Mouse (Mus musculus): Measurements from ENCODE around the gene Sez6l.

The Sez6l gene

DNA sequence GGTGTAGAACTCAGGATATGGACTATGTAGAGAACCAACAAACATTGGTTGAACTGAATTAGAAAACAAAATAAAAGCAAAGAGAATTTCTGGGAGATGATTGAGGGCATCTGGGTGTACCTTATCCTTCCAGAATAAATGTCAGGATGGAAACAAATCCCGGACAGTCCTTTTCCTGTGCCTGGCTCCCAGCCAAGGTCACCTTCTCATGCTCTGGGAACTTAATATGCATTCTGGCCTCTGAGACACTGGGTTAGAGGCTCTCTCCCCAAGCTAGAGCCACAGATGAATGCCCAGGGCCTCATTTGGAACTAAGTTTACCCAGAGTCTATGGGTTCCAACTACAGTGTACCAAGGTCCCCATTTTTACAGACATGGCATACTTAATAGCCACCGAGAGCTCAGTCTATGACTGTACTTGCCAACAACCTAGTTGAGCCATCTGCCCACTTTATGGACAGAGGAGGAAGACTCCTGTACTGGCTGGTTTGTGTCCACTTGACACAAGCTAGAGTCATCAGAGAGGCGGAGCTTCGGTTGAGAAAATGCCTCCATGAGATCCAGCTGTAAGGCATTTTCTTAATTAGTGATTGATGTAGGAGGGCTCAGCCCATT, 7.3 kb upstream of the Sez6l start:
- no peak for DNase-seq (ENCODE audit: low read depth)

DNA sequence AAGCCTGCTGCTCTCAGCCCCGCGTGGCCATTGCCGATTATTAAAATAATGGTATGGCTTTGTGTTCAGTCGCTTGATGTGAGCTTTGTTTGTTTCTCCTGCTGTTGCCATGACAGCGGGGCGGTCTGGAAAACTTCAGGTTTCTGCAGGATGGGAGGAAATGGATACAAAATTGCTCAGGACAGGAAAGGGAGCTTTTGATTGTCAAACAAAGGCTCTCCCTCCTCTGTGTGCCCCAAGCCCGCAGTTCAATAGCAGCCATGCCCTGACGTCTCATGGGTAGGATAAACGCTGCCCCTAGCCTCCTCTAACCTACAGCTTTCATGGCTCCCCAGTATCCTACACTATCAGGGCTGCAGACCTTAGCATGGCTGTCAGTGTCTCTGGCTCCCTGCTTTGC, 6.3 kb upstream of the Sez6l start:
- no peak for DNase-seq (ENCODE audit: low read depth)

DNA sequence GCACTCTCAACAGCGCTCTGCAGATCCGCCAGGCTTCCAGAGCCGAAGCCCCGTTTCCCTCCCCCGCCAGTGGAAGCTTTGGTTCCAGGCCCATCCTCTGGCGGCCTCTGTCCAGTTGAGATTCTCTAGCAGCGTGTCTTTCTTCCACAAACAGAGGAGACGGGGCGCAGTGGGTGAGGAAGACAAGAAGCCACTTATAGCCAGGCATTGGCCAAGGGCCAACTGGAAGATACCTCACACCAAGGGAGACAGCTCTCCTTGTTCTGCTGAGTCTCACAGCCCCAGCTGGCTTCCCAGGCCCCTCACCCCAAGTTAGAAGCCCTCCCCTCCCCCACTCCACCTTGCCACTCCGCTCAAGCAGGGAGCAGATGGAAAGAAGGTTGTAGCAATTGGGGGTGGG, 765 bp upstream of the Sez6l start:
- no peak for DNase-seq (ENCODE audit: low read depth)

DNA sequence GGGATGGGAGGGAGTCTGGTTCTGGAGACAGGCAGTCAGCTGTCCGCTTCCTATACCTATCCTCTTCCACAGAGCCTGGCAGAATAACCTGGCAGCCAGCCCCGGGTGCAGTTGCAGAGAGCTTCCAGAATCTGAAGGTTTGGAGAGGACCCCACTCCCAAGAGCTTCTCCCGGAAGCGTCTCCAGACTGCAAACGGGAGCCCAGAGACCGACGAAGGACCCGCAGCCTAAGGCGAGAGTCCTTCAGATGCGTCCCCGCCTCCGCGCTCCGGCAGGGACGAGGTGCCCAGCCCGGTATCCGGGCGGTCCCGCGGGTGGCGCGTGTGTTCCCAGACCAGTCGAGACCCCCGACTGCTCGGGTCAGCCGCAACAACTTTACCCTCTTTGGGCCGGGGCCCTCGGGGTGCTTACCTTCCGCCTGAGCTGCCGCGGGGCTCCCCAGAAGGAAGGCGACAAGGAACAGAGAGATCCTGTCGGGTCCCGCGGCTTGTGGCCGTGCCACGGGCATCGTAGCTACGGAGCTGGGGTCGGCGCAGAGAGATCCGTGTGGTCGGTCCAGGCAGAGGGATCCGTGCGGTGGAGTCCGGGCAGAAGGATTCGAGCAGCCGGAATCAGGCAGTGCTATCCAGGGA, 508 bp downstream of the Sez6l start:
- DNase-seq (ENCODE audit: low read depth) = no peak

DNA sequence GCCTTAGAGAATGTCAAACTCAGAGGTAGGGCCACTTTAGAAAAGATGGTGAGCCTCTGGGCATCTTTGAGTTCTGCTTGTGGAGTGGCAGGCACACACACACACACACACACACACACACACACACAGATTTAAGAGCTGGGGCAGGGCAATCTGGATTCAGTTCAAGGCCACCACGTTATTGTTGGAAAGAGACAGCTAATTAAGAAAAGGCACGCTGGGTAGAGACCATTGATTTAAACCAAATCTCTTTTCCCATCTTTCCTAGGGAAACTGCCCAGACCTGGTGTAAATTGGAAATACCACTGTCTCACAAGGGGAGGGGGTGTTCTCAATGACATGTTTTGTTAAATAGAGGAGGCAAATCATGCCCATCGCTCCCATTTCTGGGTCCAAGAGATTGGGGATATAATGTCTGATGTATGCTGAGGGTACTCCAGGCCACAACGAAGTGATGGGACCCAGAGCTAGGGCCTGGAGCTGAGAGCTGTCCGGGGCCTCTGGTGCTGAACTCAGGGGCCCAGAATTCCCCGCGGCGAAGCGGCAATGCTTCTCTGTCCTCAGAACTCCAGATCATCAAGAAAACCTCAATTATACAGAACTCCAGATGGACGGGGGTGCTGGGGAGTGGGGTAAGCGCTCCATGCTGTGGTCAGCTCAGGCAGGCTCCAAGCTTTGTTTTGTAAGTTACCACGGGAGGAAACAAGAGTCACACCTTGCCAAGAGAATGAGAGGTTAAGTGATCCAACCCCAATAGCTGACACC, 1.7 kb downstream of the Sez6l start:
- no peak for DNase-seq (ENCODE audit: low read depth)

DNA sequence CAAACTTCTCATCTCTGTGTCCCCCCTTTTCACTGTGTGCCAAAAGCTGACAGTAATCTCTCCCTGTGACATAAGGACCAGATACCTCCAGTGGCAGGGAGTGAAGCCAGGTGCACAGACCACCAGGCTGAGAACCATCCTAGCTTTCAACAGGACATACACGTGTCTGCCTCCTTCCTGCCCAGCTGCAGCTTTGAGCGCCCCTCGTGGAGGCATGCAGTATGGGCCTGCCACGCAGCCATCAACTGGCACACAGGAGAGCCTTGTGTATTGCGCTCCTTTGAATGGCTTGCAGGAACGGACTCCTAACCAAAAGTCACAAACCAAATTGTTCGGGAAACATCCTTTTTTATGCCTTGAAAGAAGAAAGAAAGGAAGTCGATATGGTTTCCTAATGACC, 3.1 kb downstream of the Sez6l start:
- peak; percentile 6 for DNase-seq (ENCODE audit: low read depth)

DNA sequence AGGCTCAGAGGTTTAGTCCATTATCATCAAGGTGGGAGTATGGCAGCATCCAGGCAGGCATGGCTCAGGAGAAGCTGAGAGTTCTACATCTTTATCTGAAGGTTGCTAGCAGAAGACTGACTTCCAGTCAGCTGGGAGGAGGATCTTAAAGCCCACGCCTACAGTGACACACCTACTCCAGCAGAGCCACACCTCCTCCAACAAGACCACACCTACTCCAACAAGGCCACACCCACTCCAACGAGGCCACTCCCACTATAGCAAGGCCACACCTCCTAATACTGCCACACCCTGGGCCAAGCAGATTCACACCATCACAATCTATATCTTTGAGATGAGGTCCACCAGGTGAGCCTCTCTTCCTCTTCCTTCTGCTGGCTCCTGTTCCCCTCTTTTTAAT, 4.8 kb downstream of the Sez6l start:
- DNase-seq (ENCODE audit: low read depth) = no peak

DNA sequence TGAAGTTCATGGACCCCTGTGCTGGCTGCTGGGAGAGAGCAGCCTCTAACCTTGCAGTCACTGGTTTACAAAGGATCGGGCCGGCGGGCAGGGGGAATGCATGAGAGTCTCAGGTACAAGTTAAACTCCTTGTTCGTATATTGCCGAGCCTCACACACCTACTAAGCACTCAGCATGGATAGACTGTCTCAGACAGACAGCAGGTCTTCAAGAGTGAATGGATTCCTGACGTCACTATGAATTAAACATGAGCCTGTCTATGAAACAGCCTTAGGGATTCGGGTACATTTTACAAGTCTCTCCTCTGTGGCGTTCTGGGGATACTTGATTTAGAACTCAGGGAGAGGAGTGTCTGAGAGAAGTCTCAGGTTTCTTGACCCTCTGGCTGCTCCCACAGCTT, 11.5 kb downstream of the Sez6l start:
- DNase-seq (ENCODE audit: low read depth) = no peak

DNA sequence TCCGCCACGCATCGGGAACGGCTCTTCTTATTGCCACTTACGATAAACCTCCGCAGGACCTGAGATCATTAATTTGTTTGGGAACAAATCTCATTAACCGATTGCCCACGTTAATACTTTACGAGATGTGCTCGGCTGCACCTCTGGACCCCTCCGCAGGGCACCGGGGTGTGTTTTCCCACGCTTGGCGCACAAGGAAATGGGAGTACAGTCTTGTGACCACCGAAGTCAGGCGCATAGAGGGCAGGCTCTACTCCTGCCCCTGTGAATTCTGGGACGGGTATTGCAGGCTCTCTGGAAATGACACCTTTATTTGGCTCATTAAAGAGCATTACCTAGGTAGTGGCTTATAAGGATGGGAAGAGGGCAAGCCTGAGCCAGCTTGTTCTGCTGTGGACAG, 11.9 kb downstream of the Sez6l start:
- no peak for DNase-seq (ENCODE audit: low read depth)

DNA sequence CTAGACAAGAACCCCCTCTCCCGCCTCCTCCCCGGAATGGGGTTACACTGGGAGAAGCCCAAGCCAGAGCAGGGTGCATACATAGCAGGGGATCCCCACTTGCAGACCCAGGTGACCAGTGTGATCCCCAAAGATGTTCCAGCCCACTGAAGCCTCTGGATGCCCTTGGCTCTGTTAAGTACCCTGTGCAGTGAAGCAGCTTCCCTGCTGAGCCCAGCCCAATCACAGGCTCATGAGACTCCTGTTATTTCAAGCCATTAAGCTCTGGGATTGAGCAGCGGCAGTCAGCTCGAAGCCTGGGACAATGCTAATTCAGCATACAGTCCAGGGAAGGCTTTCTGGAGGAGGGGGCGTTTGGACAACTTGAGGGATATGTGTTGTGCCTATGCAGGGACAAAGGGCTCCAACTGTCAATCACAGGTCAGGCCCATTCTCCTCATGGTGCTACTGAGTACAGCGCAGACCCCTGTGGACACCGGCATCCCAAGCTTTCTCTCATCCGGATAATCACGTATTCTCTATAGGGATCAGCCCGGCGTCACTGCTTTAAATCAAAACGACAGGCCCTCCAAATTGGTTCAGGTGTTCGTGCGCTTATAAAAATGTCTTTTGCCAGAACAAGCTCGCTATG, 16.0 kb downstream of the Sez6l start:
- DNase-seq (ENCODE audit: low read depth) = no peak

DNA sequence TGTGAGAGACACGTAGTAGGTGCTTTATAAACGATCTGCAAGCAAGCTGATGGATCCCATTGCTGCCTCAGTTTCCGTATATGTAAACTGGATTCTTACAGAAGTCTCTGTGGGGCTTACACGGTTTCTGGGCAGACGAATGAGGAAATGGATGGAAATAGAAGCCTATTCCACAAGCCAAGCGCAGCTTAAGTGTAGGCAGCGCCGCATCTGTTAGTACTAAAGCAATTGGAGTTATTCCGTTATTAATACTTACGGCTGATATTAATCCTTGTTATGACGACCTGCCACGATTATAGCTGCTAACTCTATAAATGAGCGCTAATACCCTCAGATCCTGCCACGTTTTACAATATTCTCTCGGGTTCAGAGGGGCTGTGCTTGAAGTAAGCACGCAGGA, 16.8 kb downstream of the Sez6l start:
- no peak for DNase-seq (ENCODE audit: low read depth)

DNA sequence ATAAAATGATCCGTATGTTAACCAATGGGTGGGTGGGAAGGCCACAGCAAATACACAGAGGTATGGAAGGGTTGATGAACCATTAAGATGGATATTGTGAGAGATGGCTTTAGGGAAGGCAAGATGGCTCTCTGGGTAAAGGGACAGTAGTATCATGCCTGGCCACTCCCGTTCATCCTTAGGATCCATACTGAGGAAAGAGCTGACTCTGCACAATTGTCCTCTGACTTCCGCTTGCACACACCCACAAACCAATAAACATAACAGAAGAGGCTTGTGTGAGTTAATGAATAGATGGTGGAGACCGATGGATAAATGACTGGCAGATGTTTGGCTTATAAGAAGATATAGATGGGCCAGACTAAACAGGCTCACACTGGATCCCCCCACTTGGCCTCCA, 19.6 kb downstream of the Sez6l start:
- DNase-seq (ENCODE audit: low read depth) = no peak

DNA sequence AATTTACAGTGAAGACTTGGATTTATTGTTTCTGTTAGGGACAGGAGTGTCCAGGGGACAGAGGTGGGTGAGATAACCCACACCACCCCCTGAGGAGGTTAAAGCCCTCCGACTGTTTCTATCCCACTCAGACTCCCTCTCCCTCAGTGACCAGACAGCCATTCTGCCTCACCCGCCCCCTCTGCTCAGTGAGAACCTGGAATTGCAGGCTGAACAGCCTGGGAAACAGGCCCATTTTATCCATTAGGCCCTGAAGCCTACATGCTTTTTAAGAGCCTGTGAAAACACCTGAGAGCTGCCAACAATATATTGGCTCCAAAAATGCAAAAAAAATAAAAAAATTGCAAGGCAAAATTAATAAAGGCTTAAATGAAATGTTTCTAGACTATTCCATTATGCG, 20.3 kb downstream of the Sez6l start:
- no peak for DNase-seq (ENCODE audit: low read depth)

DNA sequence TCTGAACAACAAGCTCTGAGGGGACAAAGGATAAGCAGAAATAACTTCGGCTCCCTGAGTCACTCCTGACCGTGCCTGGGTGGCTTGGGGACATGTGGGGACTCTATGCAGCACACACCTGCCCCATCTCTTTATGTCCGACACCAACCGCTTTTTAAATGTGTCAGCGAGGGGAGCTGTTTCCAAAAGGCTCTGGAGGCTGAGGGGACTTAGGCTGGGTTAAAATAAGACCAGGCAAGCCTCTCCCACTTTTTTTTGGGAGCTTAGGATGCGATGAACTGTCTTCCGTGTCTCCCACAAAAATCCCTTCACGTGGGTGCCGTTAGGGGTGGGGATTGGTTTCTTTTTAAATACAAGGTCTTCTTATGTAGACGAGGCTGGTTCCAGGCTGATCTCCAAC, 22.5 kb downstream of the Sez6l start:
- no peak for DNase-seq (ENCODE audit: low read depth)

DNA sequence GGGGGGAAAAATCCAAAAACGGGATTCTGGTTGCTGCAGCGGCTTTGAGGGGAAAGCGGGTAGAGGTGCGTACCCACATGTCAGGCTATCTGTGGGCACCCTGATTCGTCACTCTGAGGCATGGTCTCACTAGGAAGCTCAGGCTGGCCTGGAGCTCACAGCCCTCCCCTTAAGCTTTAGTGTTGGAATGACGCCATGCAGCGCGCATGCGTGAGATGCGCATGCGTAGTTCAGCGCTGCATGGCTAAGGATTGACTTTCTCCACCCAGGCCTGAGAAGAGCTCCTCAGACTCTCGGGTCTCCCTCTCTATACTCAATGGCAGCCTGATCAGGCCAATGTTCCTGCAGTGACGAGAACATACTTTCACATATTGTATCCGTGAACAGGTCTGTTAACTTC, 24.2 kb downstream of the Sez6l start:
- no peak for DNase-seq (ENCODE audit: low read depth)

DNA sequence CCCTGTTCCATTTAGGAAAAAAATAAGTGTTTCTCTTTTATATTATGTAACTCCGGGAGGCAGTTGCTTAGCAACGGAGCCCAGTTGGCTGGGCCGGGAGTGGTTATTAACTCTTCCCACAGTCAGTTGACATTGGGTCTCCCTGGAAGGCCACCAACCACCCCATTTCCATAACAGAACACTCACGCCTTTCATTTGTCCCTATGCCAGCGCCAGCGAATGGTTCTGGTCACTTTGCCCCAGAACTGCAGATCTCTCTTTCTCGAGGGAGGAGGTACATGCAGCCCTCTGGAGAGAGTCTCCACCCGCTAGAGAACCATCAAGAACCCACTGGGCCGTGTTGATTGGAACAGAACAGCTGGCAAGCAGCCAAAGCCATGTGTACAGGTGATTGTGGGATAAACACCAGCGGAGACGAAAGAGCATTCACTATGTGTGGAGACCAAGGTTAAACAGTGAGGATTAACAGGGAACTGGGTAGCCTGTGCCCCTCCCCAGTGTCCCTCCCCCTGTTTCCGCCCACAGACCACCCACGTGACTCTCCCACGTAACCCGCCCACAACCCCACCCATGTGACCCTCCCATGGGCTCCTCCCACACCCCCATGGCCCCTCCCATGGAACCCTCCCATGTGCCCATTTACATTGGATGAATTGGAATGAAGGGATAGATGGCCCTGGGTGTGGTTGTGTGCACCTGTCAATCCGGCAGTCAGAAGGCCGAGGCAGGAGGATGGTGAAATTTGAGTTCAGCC, 24.8 kb downstream of the Sez6l start:
- DNase-seq (ENCODE audit: low read depth) = no peak

DNA sequence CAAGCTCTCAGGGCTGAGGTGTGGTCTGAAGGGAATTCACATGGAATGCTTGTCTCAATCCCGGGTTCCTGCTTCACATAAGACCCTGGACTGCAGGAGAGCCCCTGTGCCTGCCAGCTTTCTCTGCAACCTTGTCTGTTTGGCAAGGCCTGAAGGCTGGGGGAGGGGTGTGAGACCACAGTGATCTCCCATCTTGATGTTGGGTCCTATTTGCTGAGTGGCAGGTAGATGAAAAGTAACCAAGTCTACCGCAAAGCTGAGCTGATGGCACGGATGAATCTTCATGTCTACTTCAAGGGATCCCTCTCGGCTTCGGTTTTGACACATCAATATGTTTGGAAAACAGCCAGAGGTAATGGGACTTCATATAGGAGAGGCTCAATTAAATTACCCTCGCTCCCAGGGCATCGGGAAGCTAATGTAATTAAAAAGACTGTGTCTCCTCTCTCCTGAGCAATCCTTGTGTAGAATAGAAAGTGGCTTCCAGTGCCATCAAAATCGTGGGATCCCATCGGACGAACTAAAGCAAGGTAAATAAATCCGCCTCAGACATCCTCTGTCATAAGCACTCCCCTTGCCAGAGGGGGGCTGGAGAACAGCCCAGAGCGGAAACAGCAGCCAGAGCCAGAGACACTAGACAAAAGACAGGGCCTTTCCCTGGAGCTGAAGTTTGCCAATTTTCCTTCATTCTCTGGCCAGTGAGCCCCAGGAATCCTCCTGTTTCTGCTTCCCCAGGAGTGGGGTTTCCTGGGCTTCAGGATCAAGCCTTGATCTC, 28.0 kb downstream of the Sez6l start:
- DNase-seq (ENCODE audit: low read depth) = no peak

DNA sequence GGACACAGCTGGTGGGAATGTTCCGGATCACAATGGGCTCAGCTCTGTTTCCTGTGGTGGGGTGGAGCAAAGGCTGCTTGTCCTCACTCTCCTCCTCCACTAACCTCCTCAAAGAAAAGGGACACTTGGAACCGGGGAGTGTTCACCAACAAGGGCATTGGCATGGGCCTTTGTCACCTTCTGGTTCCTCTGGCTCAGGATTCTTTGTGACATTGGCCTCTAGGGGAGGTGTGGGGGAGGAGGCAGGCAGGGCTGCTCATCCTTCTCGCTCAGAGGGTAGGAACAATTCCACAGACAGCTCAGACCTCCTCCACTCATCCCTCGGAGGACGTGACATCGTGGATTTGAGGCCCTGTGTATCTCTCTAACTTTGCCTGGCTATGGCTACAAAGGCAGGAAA, 30.2 kb downstream of the Sez6l start:
- DNase-seq (ENCODE audit: low read depth) = no peak

DNA sequence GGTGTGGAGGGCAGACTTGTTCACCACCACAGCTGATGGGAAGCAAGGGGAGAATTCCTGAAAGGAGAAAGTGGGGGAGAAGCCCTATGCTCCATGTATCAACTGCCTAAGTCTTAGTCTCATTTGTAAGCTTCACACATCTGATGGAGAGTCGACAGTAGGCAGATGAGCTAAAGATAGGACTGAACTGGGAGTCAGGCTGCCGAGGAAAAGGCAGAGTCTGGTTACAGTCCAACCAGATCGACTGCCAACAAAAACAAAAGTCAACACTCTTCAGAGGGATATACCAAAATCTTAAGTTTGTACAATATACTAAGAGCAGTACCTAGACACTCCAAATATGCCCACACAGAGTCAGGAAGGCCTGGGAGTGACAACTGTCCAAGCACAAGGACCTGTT, 38.7 kb downstream of the Sez6l start:
- DNase-seq (ENCODE audit: low read depth) = no peak

DNA sequence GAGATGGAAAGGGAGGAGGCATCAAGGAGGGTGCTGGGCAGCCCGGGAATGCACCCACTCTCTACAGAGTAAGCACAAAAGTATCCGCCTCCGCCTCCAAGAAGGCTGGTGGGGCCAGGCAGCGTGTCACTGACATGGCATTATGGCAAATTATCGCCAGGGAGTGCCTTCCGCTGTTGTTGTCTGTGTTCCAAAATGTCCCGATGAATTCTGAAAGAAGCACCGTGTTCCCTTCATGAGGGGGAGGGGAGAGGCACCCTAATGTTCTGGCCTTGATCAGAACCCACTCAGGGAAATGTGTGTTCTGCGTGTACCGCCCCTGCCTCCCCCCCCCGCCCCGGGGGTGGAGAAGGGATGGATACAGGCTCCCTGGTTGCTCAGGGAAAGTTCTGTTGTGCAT, 41.1 kb downstream of the Sez6l start:
- no peak for DNase-seq (ENCODE audit: low read depth)

DNA sequence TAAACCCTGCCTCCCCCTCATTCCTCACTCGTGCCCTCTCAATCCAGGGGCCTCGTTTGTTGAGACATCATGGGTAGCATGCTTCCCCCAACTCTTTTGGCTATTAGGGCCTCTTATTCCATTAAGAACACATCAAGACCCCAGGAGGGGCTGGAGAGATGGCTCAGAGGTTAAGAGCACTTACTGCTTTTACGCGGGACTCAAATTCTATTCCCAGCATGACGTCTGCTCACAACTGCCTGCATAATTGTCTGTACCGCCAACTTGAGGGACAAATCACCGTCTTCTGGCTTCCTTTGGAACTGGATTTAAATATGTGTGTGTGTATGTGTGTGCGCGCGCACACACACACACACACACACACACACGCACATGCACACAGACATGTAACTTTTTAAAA, 42.8 kb downstream of the Sez6l start:
- DNase-seq (ENCODE audit: low read depth) = no peak

Measured in c-Kit-positive CD71-negative TER-119-negative erythroid progenitor cells, embryonic 14.5 days (primary cell).